Mouse (Mus musculus): ENCODE measurements around the gene Csn3. TPM values are rescaled to one million over a fixed set of nuclear protein-coding genes. Genes with fewer than 3 reads are reported as not detected.

Csn3 gene
- not detected in 2 replicates for polyA plus RNA-seq (2012; ENCODE audit: insufficient read depth, insufficient read length, missing spikeins)

DNA sequence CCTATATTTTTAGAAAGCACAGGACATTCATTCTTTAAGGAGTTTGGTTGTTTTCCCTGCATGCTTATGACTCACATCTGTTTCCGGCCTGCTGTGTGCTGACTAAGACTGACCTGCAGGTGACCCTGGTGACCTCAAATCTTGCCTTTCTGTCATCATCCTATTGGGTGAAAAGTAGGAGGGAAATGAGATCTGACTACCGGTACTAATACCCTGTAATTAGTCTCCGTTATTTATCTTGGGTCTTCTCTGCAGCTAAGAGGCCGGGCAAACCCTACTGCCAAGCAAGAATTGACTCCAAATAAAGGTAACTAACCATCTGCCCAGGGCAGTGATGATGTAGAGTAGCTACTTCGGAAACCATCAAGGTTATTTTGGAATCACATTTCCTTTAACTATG is at the start of gene Csn3:
Gene Csn3, plus strand, starts transcription at position 208 of the 400 bp plus-strand sequence.
- Histone ChIP-seq H3K4me1 (ENCODE audit: control insufficient read depth, insufficient read depth, insufficient read length, low read length) (no peaks in the 10 kb centered on the region), H3K27ac (replicated peaks; ENCODE audit: low read depth, low read length) (no peak within 1 kb of the TSS), H3K4me3 (ENCODE audit: insufficient read depth, low read depth, low read length) (no peak within 1 kb of the TSS)

DNA sequence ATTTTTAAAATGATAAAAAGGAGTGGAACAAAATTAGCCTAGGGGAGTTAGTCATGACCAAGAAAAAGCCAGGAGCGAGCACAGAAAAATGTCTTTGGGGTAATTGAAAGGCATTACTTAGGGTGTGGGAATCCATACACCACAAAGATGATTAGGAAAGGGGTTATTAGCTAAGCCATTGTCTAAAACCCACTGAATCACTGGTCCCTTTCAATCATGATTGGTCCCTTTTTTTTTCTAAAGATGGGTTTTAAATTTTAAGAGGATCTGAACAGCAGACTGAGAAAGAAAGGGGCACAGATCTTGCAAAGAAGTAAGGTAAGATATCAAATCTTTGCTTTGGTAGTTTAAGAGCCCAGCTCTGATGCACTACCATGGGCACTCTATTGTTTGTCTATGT is 40.6 kb upstream of the Csn3 start, which contains the start of gene Odam:
Gene Odam, plus strand, starts transcription at position 301 of the 400 bp plus-strand sequence.
- Histone ChIP-seq H3K4me3 (ENCODE audit: insufficient read depth, low read depth, low read length) (no peak within 1 kb of the TSS), H3K4me1 (ENCODE audit: control insufficient read depth, insufficient read depth, insufficient read length, low read length) (no peaks in the 10 kb centered on the region), H3K27ac (replicated peaks; ENCODE audit: low read depth, low read length) (no peak within 1 kb of the TSS)

DNA sequence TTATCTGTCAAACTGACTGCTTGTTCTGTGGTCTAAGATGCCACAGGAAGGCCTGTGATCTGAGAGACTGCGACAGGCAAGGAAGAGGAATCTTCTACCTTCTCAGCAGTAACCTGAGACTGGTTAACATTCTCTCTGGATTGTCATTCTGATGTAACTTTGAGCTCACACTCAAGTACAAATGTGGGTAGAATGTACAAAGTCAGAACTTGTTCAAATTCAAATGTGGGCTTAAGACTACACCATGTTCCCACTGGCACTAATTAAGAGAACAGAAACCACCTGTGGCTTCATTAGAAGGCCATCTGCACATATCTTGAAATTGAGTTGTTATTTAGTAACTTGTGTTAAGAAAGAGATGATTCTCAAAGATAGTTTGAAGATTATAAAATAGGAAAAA is 6.2 kb downstream of the Csn3 start:
- no peak overlapping the region for H3K4me3 ChIP-seq (ENCODE audit: insufficient read depth, low read depth, low read length)
- H3K4me1 ChIP-seq (ENCODE audit: control insufficient read depth, insufficient read depth, insufficient read length, low read length), result no peaks in the 10 kb centered on the region
- H3K27ac ChIP-seq (replicated peaks; ENCODE audit: low read depth, low read length), result no peak overlapping the region

DNA sequence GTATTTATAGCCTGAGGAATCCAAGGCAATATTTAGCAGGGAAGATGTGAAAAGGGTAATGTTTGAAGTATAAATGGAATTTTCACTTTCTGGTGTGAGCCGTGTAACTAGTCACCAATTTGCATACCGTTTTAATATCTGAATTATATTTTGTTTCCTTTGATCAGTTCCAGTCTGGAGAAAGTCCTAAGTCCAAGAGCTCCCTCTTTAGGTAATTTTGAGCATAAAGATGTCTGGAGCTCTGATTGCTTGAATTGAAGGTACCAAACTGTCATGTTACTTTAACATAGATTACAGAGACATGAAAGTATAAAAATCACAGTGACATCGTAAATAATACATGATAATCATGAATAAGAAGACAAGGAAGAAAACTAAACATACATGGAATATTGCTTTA is 15.4 kb downstream of the Csn3 start:
- H3K4me1 ChIP-seq (ENCODE audit: control insufficient read depth, insufficient read depth, insufficient read length, low read length), result no peaks in the 10 kb centered on the region
- no peak overlapping the region for H3K4me3 ChIP-seq (ENCODE audit: insufficient read depth, low read depth, low read length)
- H3K27ac ChIP-seq (replicated peaks; ENCODE audit: low read depth, low read length), result no peak overlapping the region

DNA sequence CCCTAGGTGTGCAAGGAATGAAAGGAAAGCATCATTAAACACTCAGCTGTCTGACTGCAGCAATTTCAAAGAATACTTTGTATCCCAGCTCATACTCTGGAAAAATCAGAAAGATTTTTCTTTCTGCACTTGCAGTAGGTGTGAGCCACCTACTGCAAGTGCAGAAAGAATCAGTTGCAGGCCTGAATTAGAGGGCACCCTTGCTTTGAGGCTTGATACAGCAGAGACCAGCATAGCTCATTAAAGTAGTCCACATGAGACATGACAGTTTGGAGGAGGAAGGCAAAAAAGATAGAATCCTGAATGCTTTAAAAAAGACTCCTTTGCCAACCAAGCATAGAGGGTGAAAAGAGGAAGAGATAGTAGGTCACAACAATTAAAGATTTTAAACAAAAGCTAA is 17.1 kb downstream of the Csn3 start:
- Histone ChIP-seq H3K4me3 (ENCODE audit: insufficient read depth, low read depth, low read length) (no peak overlapping the region), H3K4me1 (ENCODE audit: control insufficient read depth, insufficient read depth, insufficient read length, low read length) (no peaks in the 10 kb centered on the region), H3K27ac (replicated peaks; ENCODE audit: low read depth, low read length) (no peak overlapping the region)

DNA sequence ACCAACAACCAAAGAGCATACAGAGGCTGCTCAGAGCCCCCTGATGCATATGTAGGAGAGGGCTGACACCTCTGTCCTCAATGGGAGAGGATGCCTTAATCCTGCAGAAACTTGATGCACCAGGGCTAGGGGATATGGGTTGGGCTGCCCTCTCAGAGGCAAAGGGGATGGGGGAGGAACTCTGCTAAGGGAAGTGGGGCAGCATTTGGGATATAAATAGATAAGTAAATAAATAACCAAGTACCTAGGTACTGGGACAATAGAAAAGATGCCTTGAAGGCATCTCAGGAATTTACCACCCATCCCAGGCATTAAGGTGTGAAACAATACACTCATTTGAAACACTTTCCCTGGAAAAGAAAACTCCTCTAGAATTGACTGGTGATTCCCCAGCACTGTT is 26.5 kb downstream of the Csn3 start:
- Histone ChIP-seq H3K27ac (replicated peaks; ENCODE audit: low read depth, low read length) (no peak overlapping the region), H3K4me3 (ENCODE audit: insufficient read depth, low read depth, low read length) (no peak overlapping the region), H3K4me1 (ENCODE audit: control insufficient read depth, insufficient read depth, insufficient read length, low read length) (no peaks in the 10 kb centered on the region)

DNA sequence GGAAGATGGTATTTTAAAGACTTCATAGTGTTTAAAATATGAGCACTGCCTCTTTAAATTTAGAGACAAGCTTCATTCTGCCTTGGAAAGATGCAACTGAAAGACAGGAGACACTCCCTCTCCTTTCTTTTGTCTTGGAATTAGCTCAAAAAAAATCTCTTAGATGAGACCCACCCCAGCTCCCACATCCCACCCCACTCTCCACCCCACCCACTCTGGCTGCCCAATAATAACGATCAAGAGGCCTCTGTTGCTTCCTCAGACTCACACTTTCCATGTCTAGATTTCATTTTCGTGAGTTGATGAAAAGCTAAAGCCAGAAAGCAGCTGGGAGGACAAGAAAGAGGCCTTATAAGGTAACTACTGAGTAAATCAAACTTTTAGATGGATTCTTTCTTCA is 43.8 kb downstream of the Csn3 start, which contains the start of the genes 2310003L06Rik and Gm28434:
Gene 2310003L06Rik, plus strand, starts transcription at position 259 of the 400 bp plus-strand sequence.
Gene Gm28434, plus strand, starts transcription at position 317 of the 400 bp plus-strand sequence.
- Histone ChIP-seq H3K4me1 (ENCODE audit: control insufficient read depth, insufficient read depth, insufficient read length, low read length) (no peaks in the 10 kb centered on the region), H3K4me3 (ENCODE audit: insufficient read depth, low read depth, low read length) (no peak within 1 kb of the TSS), H3K27ac (replicated peaks; ENCODE audit: low read depth, low read length) (no peak within 1 kb of the TSS)

DNA sequence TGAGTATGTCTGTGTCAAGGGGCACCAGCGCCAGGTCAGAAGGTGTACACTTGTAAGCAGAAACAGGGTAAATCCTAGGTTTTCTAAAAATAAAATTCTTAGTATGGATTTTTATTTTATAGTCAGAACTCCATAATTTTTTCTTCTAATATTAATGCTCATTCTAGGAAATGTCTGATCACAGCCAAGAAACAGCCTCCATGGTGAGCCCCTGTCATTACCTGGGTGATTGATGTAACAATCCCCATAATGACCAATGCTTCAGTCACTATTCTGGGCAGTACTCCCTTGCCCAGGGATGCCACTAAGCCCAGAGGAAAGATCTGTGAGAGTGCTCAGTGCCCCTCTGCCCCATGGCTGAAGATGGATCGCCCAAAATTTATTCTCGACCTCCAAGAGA is 53.8 kb downstream of the Csn3 start, which contains the start of gene Cabs1:
Gene Cabs1, plus strand, starts transcription at position 301 of the 400 bp plus-strand sequence.
- Histone ChIP-seq H3K4me3 (ENCODE audit: insufficient read depth, low read depth, low read length) (no peak within 1 kb of the TSS), H3K4me1 (ENCODE audit: control insufficient read depth, insufficient read depth, insufficient read length, low read length) (no peaks in the 10 kb centered on the region), H3K27ac (replicated peaks; ENCODE audit: low read depth, low read length) (no peak within 1 kb of the TSS)

Other genes starting within 250 kb of the Csn3 start
- gene Csn2, start 225.9 kb upstream of the Csn3 start, polyA plus RNA-seq (2012; ENCODE audit: insufficient read depth, insufficient read length, missing spikeins), result not detected in 2 replicates
- not detected in 2 replicates for gene Csn1s2a, start 151.0 kb upstream of the Csn3 start, polyA plus RNA-seq (2012; ENCODE audit: insufficient read depth, insufficient read length, missing spikeins)
- gene Csn1s2b, start 117.5 kb upstream of the Csn3 start, polyA plus RNA-seq (2012; ENCODE audit: insufficient read depth, insufficient read length, missing spikeins), result not detected in 2 replicates
- not detected in 2 replicates for gene Prr27, start 99.9 kb upstream of the Csn3 start, polyA plus RNA-seq (2012; ENCODE audit: insufficient read depth, insufficient read length, missing spikeins)
- not detected in 2 replicates for gene Odam, start 40.5 kb upstream of the Csn3 start, polyA plus RNA-seq (2012; ENCODE audit: insufficient read depth, insufficient read length, missing spikeins)
- not detected in 2 replicates for gene 2310003L06Rik, start 43.9 kb downstream of the Csn3 start, polyA plus RNA-seq (2012; ENCODE audit: insufficient read depth, insufficient read length, missing spikeins)
- gene Gm28434, start 43.9 kb downstream of the Csn3 start, polyA plus RNA-seq (2012; ENCODE audit: insufficient read depth, insufficient read length, missing spikeins), result not detected in 2 replicates
- not detected in 2 replicates for gene Cabs1, start 53.9 kb downstream of the Csn3 start, polyA plus RNA-seq (2012; ENCODE audit: insufficient read depth, insufficient read length, missing spikeins)
- gene Smr3a, start 77.0 kb downstream of the Csn3 start, polyA plus RNA-seq (2012; ENCODE audit: insufficient read depth, insufficient read length, missing spikeins), result not detected in 2 replicates
- not detected in 2 replicates for gene Smr2, start 161.0 kb downstream of the Csn3 start, polyA plus RNA-seq (2012; ENCODE audit: insufficient read depth, insufficient read length, missing spikeins)
- gene Gm11116, start 186.0 kb downstream of the Csn3 start, polyA plus RNA-seq (2012; ENCODE audit: insufficient read depth, insufficient read length, missing spikeins), result not detected in 2 replicates
- not detected in 2 replicates for gene Gm11115, start 228.5 kb downstream of the Csn3 start, polyA plus RNA-seq (2012; ENCODE audit: insufficient read depth, insufficient read length, missing spikeins)